Mouse (Mus musculus) ES-Bruce4 (cell line): ENCODE results near the gene Clec16a. TPM values are rescaled to one million over a fixed set of nuclear protein-coding genes. Genes with fewer than 3 reads are reported as not detected.

Source experiments
- H3K27ac ChIP-seq: 2 replicates; pipeline ENCODE4 v1.5.1; 2012; ENCODE audit warnings: low read length, inconsistent platforms; ENCODE audit not compliant: insufficient read depth
- H3K27me3 ChIP-seq: 2 replicates; pipeline ENCODE4 v1.6.1; 2012; ENCODE audit warnings: mild to moderate bottlenecking, low read length, inconsistent platforms; ENCODE audit not compliant: control insufficient read depth, poor library complexity, insufficient read depth, severe bottlenecking
- H3K36me3 ChIP-seq: 2 replicates; pipeline ENCODE4 v1.6.1; 2012; ENCODE audit warnings: inconsistent platforms, mild to moderate bottlenecking, low read length, moderate library complexity; ENCODE audit not compliant: control insufficient read depth, poor library complexity, insufficient read depth, severe bottlenecking
- H3K4me1 ChIP-seq: one replicate; pipeline ENCODE4 v1.8.1; 2011; ENCODE audit warnings: low read length; ENCODE audit not compliant: control insufficient read depth, insufficient read depth
- H3K4me3 ChIP-seq: 2 replicates; pipeline ENCODE4 v1.5.1; 2011; ENCODE audit warnings: low read depth, mild to moderate bottlenecking, low read length
- H3K9ac ChIP-seq: 2 replicates; pipeline ENCODE4 v1.6.1; 2012; ENCODE audit warnings: low read depth, mild to moderate bottlenecking, inconsistent platforms; ENCODE audit not compliant: poor library complexity, severe bottlenecking
- H3K9me3 ChIP-seq: replicated peaks from 2 replicates; pipeline ENCODE4 v1.6.1; 2012; ENCODE audit warnings: mild to moderate bottlenecking, low read length, inconsistent platforms; ENCODE audit not compliant: control insufficient read depth, poor library complexity, insufficient read depth, severe bottlenecking
- CTCF ChIP-seq: IDR thresholded peaks from one replicate; pipeline ENCODE4 v1.8.1; 2011; ENCODE audit warnings: low read depth, low read length
- EP300 ChIP-seq: IDR thresholded peaks from 2 replicates; pipeline ENCODE4 v1.6.1; 2011; ENCODE audit warnings: low read depth, low read length; ENCODE audit not compliant: insufficient read depth
- POLR2A ChIP-seq: IDR thresholded peaks from one replicate; pipeline ENCODE4 v1.8.1; 2011; ENCODE audit warnings: low read length; ENCODE audit not compliant: insufficient read depth
- polyA plus RNA-seq: library from polyadenylated mRNA; stranded (reverse); fragments of >200 nt; gene quantifications from 2 replicates; pipeline ENCODE4 v1.2.4, GENCODE M21; 2011; ENCODE audit warnings: low read depth; ENCODE audit not compliant: missing spikeins, insufficient read depth, insufficient read length

Clec16a gene
- polyA plus RNA-seq, 1 experiment, result 9.5 TPM

DNA sequence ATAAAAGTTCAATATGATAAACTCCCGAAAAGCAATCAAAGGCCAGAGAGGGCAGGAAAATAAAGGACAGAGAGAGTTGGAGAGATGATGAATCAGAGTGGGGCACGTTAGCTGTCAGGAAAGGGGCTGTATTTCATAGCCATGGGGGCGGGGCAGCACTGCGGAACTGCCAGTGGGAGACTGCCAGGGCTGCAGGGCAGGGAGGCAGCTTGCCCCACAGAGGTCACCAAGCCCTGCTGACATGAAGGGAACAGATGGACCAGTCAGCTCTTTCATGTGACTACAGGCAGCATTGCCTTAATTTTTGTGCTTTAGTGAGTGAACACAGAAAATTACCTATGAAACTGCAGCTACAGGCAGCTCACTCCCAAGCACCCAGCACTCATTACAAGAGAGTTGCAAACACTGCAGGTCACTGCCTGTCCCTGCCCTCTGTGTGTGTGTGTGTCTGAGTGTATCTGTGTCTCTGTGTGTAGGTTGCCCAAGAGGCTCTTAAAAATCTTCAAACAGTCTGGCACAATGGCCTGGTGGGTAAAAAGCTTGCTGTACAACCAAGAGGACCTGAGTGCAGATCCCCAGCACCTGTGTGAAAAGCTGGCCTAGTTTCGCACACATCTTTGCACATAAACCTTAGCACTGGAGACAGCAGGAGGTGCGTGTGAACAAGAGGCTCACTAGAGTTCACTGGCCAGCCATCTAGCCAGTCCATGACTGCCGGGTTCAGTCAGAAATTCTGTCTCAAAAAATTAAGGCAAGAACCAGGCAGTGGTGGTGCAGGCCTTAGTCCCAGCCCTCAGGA, 168.5 kb downstream of the Clec16a start:
- Histone ChIP-seq H3K9ac (no peak overlapping the region), H3K27ac (no peak overlapping the region), H3K27me3 (no peaks in the 10 kb centered on the region), H3K36me3 (no peaks in the 10 kb centered on the region), H3K9me3 (no peaks in the 10 kb centered on the region), H3K4me3 (no peak overlapping the region), H3K4me1 (no peaks in the 10 kb centered on the region)
- TF ChIP-seq CTCF (no peak), EP300 (no peak), POLR2A (no peak)

GRCm38 (mm10) chr16:10715211-10715610, 170.1 kb downstream of the Clec16a start:
- H3K9me3 ChIP-seq, result no peaks in the 10 kb centered on the region
- H3K36me3 ChIP-seq, result no peaks in the 10 kb centered on the region
- H3K27ac ChIP-seq, result no peak overlapping the region
- no peak overlapping the region for H3K4me3 ChIP-seq
- H3K9ac ChIP-seq, result no peak overlapping the region
- H3K27me3 ChIP-seq, result no peaks in the 10 kb centered on the region
- no peaks in the 10 kb centered on the region for H3K4me1 ChIP-seq
- TF ChIP-seq POLR2A, result no peak

- no peak overlapping the region for H3K27ac ChIP-seq
These were observed 170.5 kb downstream of the Clec16a start for GRCm38 (mm10) chr16:10715632-10716031.

DNA sequence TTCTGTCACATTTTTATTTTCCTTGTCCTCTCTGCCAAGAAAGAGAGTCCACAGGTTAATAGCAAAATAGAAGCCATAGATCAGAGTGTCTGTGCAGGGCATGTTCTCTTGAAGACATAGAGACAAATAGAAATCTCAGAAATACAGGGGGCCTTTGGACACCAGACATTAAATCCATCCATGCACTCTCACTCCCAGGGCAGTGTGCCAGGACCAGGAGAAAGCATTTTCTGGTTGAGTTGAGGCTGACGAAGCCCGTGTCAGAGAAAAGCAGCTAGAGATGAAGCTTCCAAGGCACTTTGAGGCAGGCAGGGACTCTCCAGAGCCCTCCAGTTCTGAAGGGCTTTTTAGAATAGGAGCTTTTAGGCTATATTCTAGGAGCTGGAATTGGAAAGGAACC, 171.6 kb downstream of the Clec16a start:
- TF ChIP-seq POLR2A, result no peak
- TF ChIP-seq EP300, result no peak
- no peak for TF ChIP-seq CTCF
- Histone ChIP-seq H3K4me1 (no peaks in the 10 kb centered on the region), H3K4me3 (no peak overlapping the region), H3K27me3 (no peaks in the 10 kb centered on the region), H3K27ac (no peak overlapping the region), H3K9ac (no peak overlapping the region), H3K9me3 (no peaks in the 10 kb centered on the region), H3K36me3 (no peaks in the 10 kb centered on the region)

More at GRCm38 (mm10) chr16:10715632-10716031, 170.5 kb downstream of the Clec16a start:
- Histone ChIP-seq H3K9me3 (no peaks in the 10 kb centered on the region), H3K4me1 (no peaks in the 10 kb centered on the region), H3K9ac (no peak overlapping the region), H3K4me3 (no peak overlapping the region), H3K27me3 (no peaks in the 10 kb centered on the region), H3K36me3 (no peaks in the 10 kb centered on the region)
- TF ChIP-seq POLR2A (no peak), CTCF (no peak), EP300 (no peak)

- Histone ChIP-seq H3K9ac (no peak overlapping the region), H3K36me3 (no peaks in the 10 kb centered on the region), H3K9me3 (no peaks in the 10 kb centered on the region), H3K27me3 (no peaks in the 10 kb centered on the region), H3K4me3 (no peak overlapping the region), H3K27ac (no peak overlapping the region), H3K4me1 (no peaks in the 10 kb centered on the region)
- no peak for TF ChIP-seq EP300
These were observed 174.8 kb downstream of the Clec16a start for GRCm38 (mm10) chr16:10719971-10720370.

DNA sequence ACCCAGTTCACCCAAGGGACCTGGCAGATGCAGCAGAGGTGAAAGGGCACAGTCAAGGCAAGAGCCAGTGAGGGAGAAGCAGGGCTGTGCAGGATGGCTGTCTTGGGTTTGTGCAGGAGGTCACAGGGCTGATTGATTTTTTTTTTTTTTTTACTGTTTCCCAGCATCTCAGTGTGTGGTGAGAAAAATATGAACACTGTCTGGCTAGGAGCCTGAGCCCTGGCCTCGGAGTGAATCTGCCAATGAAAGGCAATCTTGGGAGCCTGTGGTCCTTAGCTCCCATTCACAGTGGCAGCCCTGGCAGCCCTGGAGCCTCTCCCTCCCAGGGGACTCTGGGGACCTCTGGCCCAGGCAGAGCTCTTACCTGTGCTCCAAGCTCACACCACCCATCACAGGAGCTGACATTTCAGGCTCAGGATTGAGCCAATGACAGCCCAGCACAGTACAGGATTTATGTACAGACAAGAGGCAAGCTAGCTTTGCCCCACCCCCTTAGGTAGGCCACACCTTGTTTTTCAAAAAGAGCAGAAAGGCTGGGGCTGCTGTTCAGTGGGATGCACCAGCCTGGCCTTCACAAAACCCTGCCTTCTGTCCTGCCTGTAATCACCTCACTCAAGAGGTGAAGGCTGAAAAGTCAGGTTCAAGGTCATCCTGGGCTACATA, 177.9 kb downstream of the Clec16a start:
- Histone ChIP-seq H3K4me3 (no peak overlapping the region), H3K9me3 (no peaks in the 10 kb centered on the region), H3K36me3 (no peaks in the 10 kb centered on the region), H3K27ac (no peak overlapping the region), H3K4me1 (no peaks in the 10 kb centered on the region), H3K9ac (no peak overlapping the region), H3K27me3 (no peaks in the 10 kb centered on the region)
- TF ChIP-seq EP300, result no peak
